Mouse (Mus musculus) CH12.LX (cell line): Measurements from ENCODE around the gene Tmem11. TPM values are rescaled to one million over a fixed set of nuclear protein-coding genes. Genes with fewer than 3 reads are reported as not detected.

Source experiments
- DNase-seq: peaks from one replicate; pipeline ENCODE4 v3.0.0-alpha.2; 2013; ENCODE audit errors: extremely low read depth
- H3K27ac ChIP-seq: 2 replicates; pipeline ENCODE4 v1.5.1; 2012; ENCODE audit warnings: low read depth, mild to moderate bottlenecking, control low read depth, moderate library complexity; ENCODE audit not compliant: insufficient read depth
- H3K27me3 ChIP-seq: replicated peaks from 2 replicates; pipeline ENCODE3; 2012; ENCODE audit warnings: inconsistent platforms
- H3K36me3 ChIP-seq, 2 experiments: replicated peaks in 1 of 2; 2 replicates each; pipeline versions ENCODE3 to v1.6.1; 2012; ENCODE audit warnings: inconsistent platforms in 1 of 2, low read length in 1 of 2, mild to moderate bottlenecking in 1 of 2, mixed read lengths in 1 of 2, moderate library complexity in 1 of 2; ENCODE audit not compliant: control insufficient read depth in 1 of 2, insufficient read depth in 1 of 2
- H3K4me1 ChIP-seq, 2 experiments: 2 replicates each; pipeline ENCODE4 v1.6.1; 2012; ENCODE audit warnings: inconsistent platforms in 1 of 2, moderate library complexity in 1 of 2; ENCODE audit not compliant: insufficient read depth in 2 of 2, control insufficient read depth in 1 of 2
- H3K4me2 ChIP-seq: 2 replicates; pipeline ENCODE4 v1.6.1; 2012; ENCODE audit warnings: low read depth, mild to moderate bottlenecking, control low read depth; ENCODE audit not compliant: poor library complexity, insufficient read depth, severe bottlenecking
- H3K4me3 ChIP-seq, 3 experiments: fragments of 150-350 bp in 1 of 3; sonication (generic) in 1 of 3; replicated peaks in 1 of 3; 2 replicates each; pipeline versions ENCODE3 to v1.5.1; 2011 to 2012; ENCODE audit warnings: low read depth in 2 of 3, low read length in 2 of 3, mild to moderate bottlenecking in 2 of 3, moderate library complexity in 2 of 3, control low read depth in 1 of 3, improper control_type of control experiment in 1 of 3, inconsistent platforms in 1 of 3, mixed read lengths in 1 of 3; ENCODE audit not compliant: poor library complexity in 1 of 3
- H3K79me2 ChIP-seq: replicated peaks from 2 replicates; pipeline ENCODE4 v1.6.1; 2012; ENCODE audit warnings: mild to moderate bottlenecking, moderate library complexity; ENCODE audit not compliant: control insufficient read depth, poor library complexity, insufficient read depth, severe bottlenecking; ENCODE audit errors: extremely low read depth
- H3K9ac ChIP-seq: 2 replicates; pipeline ENCODE4 v1.6.1; 2012; ENCODE audit warnings: low read depth, mild to moderate bottlenecking, control low read depth, moderate library complexity; ENCODE audit not compliant: insufficient read depth
- H3K9me3 ChIP-seq: replicated peaks from 2 replicates; pipeline ENCODE3; 2012; ENCODE audit warnings: low read length, inconsistent platforms, mixed read lengths
- BHLHE40 ChIP-seq: IDR thresholded peaks from 2 replicates; pipeline ENCODE4 v1.6.1; 2011; ENCODE audit warnings: mild to moderate bottlenecking, low read depth, low read length, improper control_type of control experiment
- CTCF ChIP-seq, 2 experiments: IDR thresholded peaks in 1 of 2; conservative IDR thresholded peaks in 1 of 2; 2 replicates each; pipeline ENCODE4 v1.5.1; 2011 to 2012; ENCODE audit warnings: low read depth in 2 of 2, low read length in 2 of 2, improper control_type of control experiment in 1 of 2, inconsistent platforms in 1 of 2, mild to moderate bottlenecking in 1 of 2, moderate library complexity in 1 of 2
- ELF1 ChIP-seq: IDR thresholded peaks from 2 replicates; pipeline ENCODE4 v1.6.1; 2014; ENCODE audit warnings: low read depth, mild to moderate bottlenecking, inconsistent platforms, low read length, improper control_type of control experiment
- ETS1 ChIP-seq: conservative IDR thresholded peaks from 2 replicates; pipeline ENCODE4 v1.6.1; 2012; ENCODE audit warnings: low read depth, mild to moderate bottlenecking, inconsistent platforms, low read length, improper control_type of control experiment, moderate library complexity
- GABPA ChIP-seq: IDR thresholded peaks from 2 replicates; pipeline ENCODE4 v1.6.1; 2012; ENCODE audit warnings: low read depth, low read length, improper control_type of control experiment, inconsistent platforms; ENCODE audit not compliant: insufficient replicate concordance
- HCFC1 ChIP-seq: IDR thresholded peaks from 2 replicates; pipeline ENCODE4 v1.6.1; 2012; ENCODE audit warnings: low read depth, mild to moderate bottlenecking, inconsistent platforms, low read length, improper control_type of control experiment
- IRF4 ChIP-seq: IDR thresholded peaks from 2 replicates; pipeline ENCODE4 v1.6.1; 2014; ENCODE audit warnings: low read depth, mild to moderate bottlenecking, inconsistent platforms, low read length, improper control_type of control experiment
- KAT2A ChIP-seq: IDR thresholded peaks from 2 replicates; pipeline ENCODE4 v1.6.1; 2012; ENCODE audit warnings: low read length, improper control_type of control experiment, inconsistent platforms; ENCODE audit not compliant: insufficient replicate concordance
- MAX ChIP-seq: IDR thresholded peaks from 2 replicates; pipeline ENCODE4 v1.6.1; 2011; ENCODE audit warnings: low read length, improper control_type of control experiment
- MAZ ChIP-seq: IDR thresholded peaks from 2 replicates; pipeline ENCODE4 v1.6.1; 2012; ENCODE audit warnings: low read depth, mild to moderate bottlenecking, inconsistent platforms, low read length, improper control_type of control experiment, moderate library complexity
- MXI1 ChIP-seq: IDR thresholded peaks from 2 replicates; pipeline ENCODE4 v1.6.1; 2011; ENCODE audit warnings: mild to moderate bottlenecking, low read depth, low read length, improper control_type of control experiment
- MYC ChIP-seq: IDR thresholded peaks from 2 replicates; pipeline ENCODE4 v1.6.1; 2011; ENCODE audit warnings: low read depth, mild to moderate bottlenecking, improper control_type of control experiment, low read length
- SIN3A ChIP-seq: IDR thresholded peaks from 2 replicates; pipeline ENCODE4 v1.6.1; 2012; ENCODE audit warnings: low read length, improper control_type of control experiment, inconsistent platforms
- SMC3 ChIP-seq: IDR thresholded peaks from 2 replicates; pipeline ENCODE4 v1.6.1; 2011; ENCODE audit warnings: low read depth, low read length, improper control_type of control experiment
- TCF12 ChIP-seq: IDR thresholded peaks from 2 replicates; pipeline ENCODE4 v1.6.1; 2014; ENCODE audit warnings: low read depth, mild to moderate bottlenecking, inconsistent platforms, low read length, improper control_type of control experiment
- ZC3H11A ChIP-seq: IDR thresholded peaks from 2 replicates; pipeline ENCODE4 v1.6.1; 2012; ENCODE audit warnings: low read depth, mild to moderate bottlenecking, inconsistent platforms, low read length, improper control_type of control experiment
- ZKSCAN1 ChIP-seq: IDR thresholded peaks from 2 replicates; pipeline ENCODE4 v1.6.1; 2012; ENCODE audit warnings: low read depth, inconsistent platforms, low read length, improper control_type of control experiment, borderline replicate concordance
- ZMIZ1 ChIP-seq: IDR thresholded peaks from 2 replicates; pipeline ENCODE4 v1.6.1; 2012; ENCODE audit warnings: low read depth, mild to moderate bottlenecking, inconsistent platforms, low read length, improper control_type of control experiment
- dilution Hi-C: fragments of 300-500 bp; cut with MboI; formaldehyde crosslinking; loops from 2 replicates; pipeline ENCODE4 v1.14.3; 2020; ENCODE audit warnings: low sequenced_read_pairs; ENCODE audit not compliant: extremely low pct_unique_long_range_greater_than_20kb, extremely low pct_ligation_motif_present
- in situ Hi-C: fragments of 300-500 bp; cut with MboI; formaldehyde crosslinking; loops from 3 replicates; pipeline ENCODE4 v1.14.3; 2019; ENCODE audit warnings: low sequenced_read_pairs, low pct_ligation_motif_present, low pct_unique_long_range_greater_than_20kb, mixed read lengths
- polyA plus RNA-seq: library from polyadenylated mRNA; unstranded; fragments of >175 nt; gene quantifications from 2 replicates; pipeline ENCODE4 v1.2.1, GENCODE M21; 2012; ENCODE audit warnings: low read depth; ENCODE audit not compliant: insufficient read length
- total RNA-seq, 2 experiments: library from RNA; depleted of rRNA; stranded (reverse); fragments of 300-350 nt in 1 of 2; fragments of >200 nt in 1 of 2; gene quantifications; 2 replicates each; pipeline ENCODE4 v1.2.3; 2012 to 2014

Gene Tmem11
- total and polyA plus RNA-seq, 3 experiments = 71.1 to 117 (median 83.0) TPM

DNA sequence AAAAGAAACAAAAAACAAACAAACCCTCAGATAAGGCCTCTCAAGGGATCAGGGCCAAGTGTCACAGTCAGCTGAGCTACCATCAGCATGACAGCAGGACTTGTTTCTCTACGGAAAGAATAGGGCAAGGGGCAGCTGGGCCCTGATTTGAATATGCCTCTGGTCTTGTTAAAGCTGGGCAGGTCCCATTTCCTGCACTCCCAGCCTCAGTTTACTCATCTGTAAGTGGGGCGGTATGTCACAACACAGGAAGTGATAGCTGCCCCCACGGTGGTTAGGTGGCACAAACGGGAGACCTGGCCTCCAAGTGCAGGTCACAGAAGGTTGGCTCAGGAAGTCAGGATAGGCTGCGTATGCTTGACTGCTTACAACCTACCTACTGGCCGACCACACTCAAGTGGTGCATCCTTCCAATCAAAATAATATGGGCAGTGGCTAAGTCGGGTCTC is 33.5 kb upstream of the Tmem11 start:
- dilution Hi-C loops (no loop called here), in situ Hi-C loops (no loop called here)
- Histone ChIP-seq H3K27me3 (no peaks in the 10 kb centered on the region), H3K79me2 (no peaks in the 10 kb centered on the region), H3K9ac (peak overlapping the region; percentile 62; the same call in 1 of the 2 replicates), H3K4me1 (peaks cover 7 to 28% of the 10 kb centered on the region in 2 experiments), H3K4me2 (peak overlapping the region; percentile 83), H3K36me3 (peaks cover 0 to 4% of the 10 kb centered on the region in 2 experiments), H3K27ac (no peak overlapping the region), H3K9me3 (no peaks in the 10 kb centered on the region), H3K4me3 (peak overlapping the region; percentile 69 to 86 (median 74))
- peak; percentile 59 for DNase-seq
- TF ChIP-seq IRF4 (peak; percentile 38), SMC3 (no peak), MYC (no peak), SIN3A (peak; percentile 93), HCFC1 (no peak; the same call in 1 of the 2 replicates), GABPA (no peak), ZC3H11A (no peak), ZKSCAN1 (no peak), TCF12 (no peak), BHLHE40 (peak; percentile 52), ELF1 (peak; percentile 54), CTCF (conservative IDR thresholded peaks at IDR 0.05 in 1 of 2, IDR thresholded peaks at IDR 0.05 in 1 of 2; ENCODE audit: low read depth in 2 of 2, low read length in 2 of 2) (no peak), MXI1 (peak; percentile 50; the same call in 1 of the 2 replicates), ETS1 (peak; percentile 79), MAZ (no peak)

DNA sequence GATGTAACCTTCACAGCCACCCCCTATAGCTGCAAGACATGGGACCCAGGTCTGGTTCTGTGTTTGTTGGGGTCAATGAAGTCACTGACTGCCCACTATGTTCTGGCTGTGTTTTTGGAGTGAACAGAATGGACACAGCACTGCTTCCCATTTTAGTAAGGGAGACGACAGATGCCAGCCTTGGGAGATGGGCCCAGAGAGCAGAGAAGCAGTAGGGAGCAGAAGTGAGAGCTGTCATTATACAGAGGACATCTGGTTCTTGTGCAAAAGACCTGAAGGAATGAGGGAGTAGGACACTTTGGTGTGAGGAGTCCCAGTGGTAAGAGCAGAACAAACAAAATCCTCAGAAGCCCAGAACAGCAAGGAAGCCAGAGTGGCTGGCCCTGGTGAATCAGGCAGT is 30.6 kb upstream of the Tmem11 start:
- no peak for TF ChIP-seq MAX
- TF ChIP-seq GABPA = no peak
- no peak for TF ChIP-seq TCF12
- no peak for TF ChIP-seq MYC
- TF ChIP-seq ZMIZ1 = no peak
- no peak for TF ChIP-seq KAT2A
- TF ChIP-seq, all 38 proteins: peak for 0
- dilution Hi-C loops (no loop called here), in situ Hi-C loops (loop anchor here (10.0 kb wide), 1 partner anchor 135 kb away; no protein-coding TSS in a partner anchor)
- no peak overlapping the region for H3K4me2 ChIP-seq
- no peak overlapping the region for H3K4me3 ChIP-seq
- no peak overlapping the region for H3K9ac ChIP-seq
- H3K9me3 ChIP-seq = no peaks in the 10 kb centered on the region
- no peaks in the 10 kb centered on the region for H3K27me3 ChIP-seq
- no peak overlapping the region for H3K27ac ChIP-seq
- no peaks in the 10 kb centered on the region for H3K79me2 ChIP-seq
- H3K36me3 ChIP-seq = peaks cover 13 to 26% of the 10 kb centered on the region in 2 experiments
- DNase-seq = no peak
- peaks cover 6 to 22% of the 10 kb centered on the region in 2 experiments for H3K4me1 ChIP-seq
